Mouse (Mus musculus) mesoderm, embryonic 11.5 days (tissue): Measurements from ENCODE around the gene Mrpl58.
"Not testable (repeated sequence)": the region's sequence is repeated elsewhere in the genome, so short reads cannot be mapped to it uniquely, and the experiment has no call there.

Source experiments
- DNase-seq: peaks from one replicate; pipeline ENCODE4 v3.0.0-alpha.2; 2012; ENCODE audit warnings: low read depth, low spot score

Mrpl58 gene

GRCm38 (mm10) chr11:115382891-115383290 is 20.7 kb upstream of the Mrpl58 start:
- DNase-seq = no peak

- DNase-seq = no peak
Observed at GRCm38 (mm10) chr11:115383701-115384474, 19.7 kb upstream of the Mrpl58 start.

GRCm38 (mm10) chr11:115384587-115384986 is 19.0 kb upstream of the Mrpl58 start:
- no peak for DNase-seq

- DNase-seq = not testable (repeated sequence)
Observed at GRCm38 (mm10) chr11:115386859-115387258, 16.7 kb upstream of the Mrpl58 start.

GRCm38 (mm10) chr11:115391358-115391757 is 12.2 kb upstream of the Mrpl58 start:
- DNase-seq = no peak

GRCm38 (mm10) chr11:115393721-115394325 is 9.7 kb upstream of the Mrpl58 start:
- DNase-seq = no peak

- DNase-seq = no peak
Observed at GRCm38 (mm10) chr11:115398085-115398484, 5.5 kb upstream of the Mrpl58 start.

- no peak for DNase-seq
Observed at GRCm38 (mm10) chr11:115400126-115400525, 3.4 kb upstream of the Mrpl58 start.

- peak; percentile 12 for DNase-seq
Observed at GRCm38 (mm10) chr11:115400630-115401391, 2.7 kb upstream of the Mrpl58 start.

GRCm38 (mm10) chr11:115405723-115406122 is 2.2 kb downstream of the Mrpl58 start:
- no peak for DNase-seq

GRCm38 (mm10) chr11:115406858-115407401 is 3.4 kb downstream of the Mrpl58 start:
- no peak for DNase-seq

- no peak for DNase-seq
Observed at GRCm38 (mm10) chr11:115408266-115408920, 4.8 kb downstream of the Mrpl58 start.

GRCm38 (mm10) chr11:115409556-115409955 is 6.0 kb downstream of the Mrpl58 start:
- DNase-seq = no peak

GRCm38 (mm10) chr11:115419531-115420237 is 16.1 kb downstream of the Mrpl58 start, which contains the start of the genes Atp5h and Kctd2:
Atp5h (minus strand) TSS chr11:115419962.
Kctd2 (plus strand) TSS chr11:115420128.
- DNase-seq = peak; percentile 98

- DNase-seq = no peak
Observed at GRCm38 (mm10) chr11:115420336-115421190, 17.0 kb downstream of the Mrpl58 start.

- no peak for DNase-seq
Observed at GRCm38 (mm10) chr11:115421328-115421727, 17.8 kb downstream of the Mrpl58 start.

- no peak for DNase-seq
Observed at GRCm38 (mm10) chr11:115421972-115422371, 18.4 kb downstream of the Mrpl58 start.

GRCm38 (mm10) chr11:115423091-115423490 is 19.5 kb downstream of the Mrpl58 start:
- no peak for DNase-seq

GRCm38 (mm10) chr11:115424666-115425065 is 21.1 kb downstream of the Mrpl58 start:
- DNase-seq = no peak

GRCm38 (mm10) chr11:115425671-115426070 is 22.1 kb downstream of the Mrpl58 start:
- DNase-seq = no peak
